Mouse (Mus musculus) liver, adult 2 months (tissue): ENCODE data around the gene Ccdc194. TPM values are rescaled to one million over a fixed set of nuclear protein-coding genes. Genes with fewer than 3 reads are reported as not detected.
"Not testable (repeated sequence)": the region's sequence is repeated elsewhere in the genome, so short reads cannot be mapped to it uniquely, and the experiment has no call there.

Source experiments
- DNase-seq: peaks from one replicate; pipeline ENCODE4 v3.0.0-alpha.2; 2011; ENCODE audit warnings: low read depth, low spot score; ENCODE audit errors: extremely low read depth
- H3K27ac ChIP-seq: fragments of 200-500 bp; replicated peaks from 2 replicates; pipeline ENCODE4 v1.5.1; 2012; ENCODE audit warnings: low read depth, mild to moderate bottlenecking, control low read depth, inconsistent platforms, low read length; ENCODE audit not compliant: insufficient read depth
- H3K27me3 ChIP-seq: fragments of 200-500 bp; 2 replicates; pipeline ENCODE4 v1.6.1; 2012; ENCODE audit warnings: mild to moderate bottlenecking, moderate library complexity, low read length, inconsistent platforms; ENCODE audit not compliant: control insufficient read depth, insufficient read depth
- H3K36me3 ChIP-seq: fragments of 200-500 bp; 2 replicates; pipeline ENCODE4 v1.6.1; 2012; ENCODE audit warnings: low read length, inconsistent platforms; ENCODE audit not compliant: control insufficient read depth, insufficient read depth
- H3K4me1 ChIP-seq: fragments of 200-500 bp; 2 replicates; pipeline ENCODE4 v1.6.1; 2011; ENCODE audit warnings: low read length; ENCODE audit not compliant: control insufficient read depth, insufficient read depth
- H3K4me3 ChIP-seq: fragments of 200-500 bp; 2 replicates; pipeline ENCODE4 v1.5.1; 2011; ENCODE audit warnings: low read depth, mild to moderate bottlenecking, control low read depth, low read length, moderate library complexity; ENCODE audit not compliant: insufficient read depth
- H3K79me2 ChIP-seq: fragments of 200-500 bp; 2 replicates; pipeline ENCODE4 v1.6.1; 2012; ENCODE audit warnings: inconsistent platforms, mild to moderate bottlenecking, low read length, moderate library complexity; ENCODE audit not compliant: control insufficient read depth, insufficient read depth
- H3K9ac ChIP-seq: fragments of 200-500 bp; 2 replicates; pipeline ENCODE4 v1.6.1; 2012; ENCODE audit warnings: low read depth, mild to moderate bottlenecking, control low read depth, inconsistent platforms, low read length
- CTCF ChIP-seq: fragments of 200-500 bp; IDR thresholded peaks from 2 replicates; pipeline ENCODE4 v1.5.1; 2011; ENCODE audit warnings: low read depth, low read length, control low read depth
- POLR2A ChIP-seq: fragments of 200-500 bp; IDR thresholded peaks from 2 replicates; pipeline ENCODE4 v1.6.1; 2011; ENCODE audit warnings: low read length, control low read depth; ENCODE audit not compliant: insufficient read depth; ENCODE audit errors: extremely low read depth
- WGBS: fragments of 180-500 bp; shearing (Covaris S2); methylation state at CpG from one replicate; pipeline ENCODE4 v1.1.7; 2018; 5-methylcytosine and 5-hydroxymethylcytosine counted together
- polyA plus RNA-seq: library from polyadenylated mRNA; depleted of rRNA; stranded (reverse); fragments of >200 nt; gene quantifications from 2 replicates; pipeline ENCODE4 v1.2.3, GENCODE M21; 2012
- total RNA-seq: library from RNA; depleted of rRNA; stranded (reverse); fragments of >200 nt; gene quantifications from 2 replicates; pipeline ENCODE4 v1.2.3, GENCODE M21; 2014

The Ccdc194 gene
- total and polyA plus RNA-seq, 2 experiments = not detected

DNA sequence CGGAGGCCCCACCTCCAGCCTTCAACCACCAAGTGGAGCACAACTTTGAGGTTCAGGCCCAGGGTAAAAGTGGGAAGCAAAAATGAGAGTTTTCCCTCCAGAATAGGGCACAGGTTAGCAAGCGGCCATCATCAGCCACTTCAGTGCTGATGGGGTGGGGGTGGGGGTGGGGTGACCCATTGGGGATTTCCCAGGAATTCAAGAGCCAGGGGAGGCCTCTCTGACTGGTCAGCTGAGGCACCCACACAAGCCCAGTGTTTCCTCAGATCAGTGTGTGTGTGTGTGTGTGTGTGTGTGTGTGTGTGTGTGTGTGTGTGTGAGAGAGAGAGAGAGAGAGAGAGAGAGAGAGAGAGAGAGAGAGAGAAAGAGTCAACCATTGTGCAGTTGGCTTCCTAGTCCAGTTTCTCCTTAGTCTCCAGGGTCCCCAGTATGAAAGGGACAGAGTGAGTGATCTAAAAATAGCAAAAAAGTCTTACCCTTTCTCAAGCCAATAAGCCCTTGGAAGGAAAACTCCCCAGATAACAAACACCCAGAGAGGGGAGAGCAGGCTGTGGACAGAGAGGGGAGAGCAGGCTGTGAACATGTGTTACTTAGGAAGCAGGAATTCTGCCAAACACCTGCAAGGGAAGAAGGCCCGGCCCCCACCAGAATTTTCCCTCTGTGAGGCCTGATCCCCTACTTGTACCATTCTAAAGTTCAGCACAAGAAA is 1.8 kb upstream of the Ccdc194 start:
- Histone ChIP-seq H3K27ac (peak overlapping the region; percentile 44), H3K27me3 (no peaks in the 10 kb centered on the region), H3K4me1 (no peaks in the 10 kb centered on the region; the same call in 1 of the 2 replicates), H3K9ac (no peak overlapping the region), H3K36me3 (no peaks in the 10 kb centered on the region), H3K79me2 (no peaks in the 10 kb centered on the region), H3K4me3 (no peak overlapping the region)
- no peak for DNase-seq
- whole genome bisulfite sequencing = 71% methylated on average over 3 of the region's 3 CpGs
- no peak for TF ChIP-seq CTCF
- no peak for TF ChIP-seq POLR2A

DNA sequence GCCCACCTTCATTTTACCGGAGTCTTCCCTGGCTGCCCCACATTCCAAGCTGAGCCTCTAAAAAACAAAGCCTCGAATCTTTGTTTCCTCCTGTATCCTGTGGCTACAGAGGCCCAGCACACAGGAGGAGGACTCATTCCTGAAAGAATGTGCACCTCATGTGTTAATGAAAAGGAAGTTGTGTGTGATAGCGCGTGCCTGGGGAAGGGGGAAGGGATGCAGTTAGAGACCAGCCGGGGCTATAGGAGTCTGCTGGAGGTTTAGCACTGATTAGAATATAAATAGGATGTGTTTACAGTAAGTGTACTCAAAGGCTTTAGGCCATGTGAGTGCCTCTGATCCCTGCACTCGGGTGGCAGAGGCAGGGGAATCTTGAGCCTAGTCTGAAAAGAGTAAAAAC is 761 bp upstream of the Ccdc194 start:
- no peak for DNase-seq
- Histone ChIP-seq H3K79me2 (no peaks in the 10 kb centered on the region), H3K27me3 (no peaks in the 10 kb centered on the region), H3K36me3 (no peaks in the 10 kb centered on the region), H3K4me1 (no peaks in the 10 kb centered on the region; the same call in 1 of the 2 replicates), H3K27ac (peak overlapping the region; percentile 44; the same call in 1 of the 2 replicates), H3K4me3 (no peak overlapping the region), H3K9ac (no peak overlapping the region)
- WGBS = 40% methylated on average over 6 of the region's 6 CpGs
- no peak for TF ChIP-seq CTCF
- no peak for TF ChIP-seq POLR2A

DNA sequence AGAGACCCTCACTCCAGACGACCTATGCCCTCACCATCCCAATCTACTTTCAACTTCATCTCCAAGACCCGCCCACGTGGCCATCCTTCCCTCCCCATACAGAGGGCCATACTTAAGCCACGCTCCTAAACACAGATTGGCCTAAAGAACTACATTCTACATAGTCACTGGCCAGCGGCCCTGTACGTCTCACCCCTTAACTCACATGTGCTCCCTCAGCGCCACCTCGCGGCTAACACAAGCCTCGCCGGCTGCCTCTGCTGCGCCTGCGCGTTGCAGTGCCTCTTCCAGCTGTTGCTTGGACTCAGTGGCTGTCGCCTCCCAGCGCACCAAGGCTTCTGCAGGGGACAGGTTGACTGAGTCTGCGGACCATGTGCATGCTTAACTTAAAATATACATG is 3.9 kb downstream of the Ccdc194 start:
- no peaks in the 10 kb centered on the region for H3K36me3 ChIP-seq
- DNase-seq = peak; percentile 73

DNA sequence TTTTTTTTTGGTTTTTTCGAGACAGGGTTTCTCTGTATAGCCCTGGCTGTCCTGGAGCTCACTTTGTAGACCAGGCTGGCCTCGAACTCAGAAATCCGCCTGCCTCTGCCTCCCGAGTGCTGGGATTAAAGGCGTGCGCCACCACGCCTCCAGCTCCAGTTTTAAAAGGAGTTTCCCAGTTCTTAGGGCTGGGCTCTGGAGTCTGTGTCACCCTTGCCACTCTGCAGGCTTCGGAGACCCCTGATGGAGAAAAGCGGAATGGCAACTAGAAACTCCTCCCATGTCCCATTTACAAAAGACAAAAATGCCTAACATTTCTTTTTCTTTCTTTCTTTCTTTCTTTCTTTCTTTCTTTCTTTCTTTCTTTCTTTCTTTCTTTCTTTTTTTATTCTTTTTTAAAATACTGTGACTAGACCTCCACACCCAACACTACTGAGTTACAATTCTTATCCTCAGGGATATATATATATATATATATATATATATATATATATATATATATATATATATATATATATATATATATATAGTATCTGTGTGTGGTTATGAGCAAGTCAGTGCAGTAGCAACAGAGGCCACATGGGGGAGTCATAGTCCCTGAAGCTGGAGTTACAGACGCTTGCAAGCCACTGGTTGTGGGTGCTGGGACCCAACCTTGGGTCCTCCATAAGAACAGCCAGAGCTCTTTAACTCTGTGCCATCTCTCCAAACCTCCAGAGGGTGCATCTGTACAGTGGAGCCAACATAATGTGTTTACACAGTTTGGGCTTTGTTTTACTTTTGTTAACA is 6.3 kb downstream of the Ccdc194 start:
- TF ChIP-seq CTCF = peak; percentile 78
- H3K27ac ChIP-seq, H3K36me3 ChIP-seq, H3K27me3 ChIP-seq, H3K79me2 ChIP-seq, H3K9ac ChIP-seq, H3K4me1 ChIP-seq, H3K4me3 ChIP-seq: not testable (repeated sequence)
- 30% methylated on average over 10 of the region's 10 CpGs for WGBS
- peak; percentile 59 for DNase-seq

More for the DNA sequence above, 3.9 kb downstream of the Ccdc194 start:
- Histone ChIP-seq H3K9ac (no peak overlapping the region), H3K79me2 (no peaks in the 10 kb centered on the region), H3K4me1 (no peaks in the 10 kb centered on the region), H3K4me3 (no peak overlapping the region), H3K27me3 (no peaks in the 10 kb centered on the region), H3K27ac (no peak overlapping the region)
- 2% methylated on average over 17 of the region's 17 CpGs for WGBS
- peak; percentile 98 for TF ChIP-seq CTCF
- no peak for TF ChIP-seq POLR2A

DNA sequence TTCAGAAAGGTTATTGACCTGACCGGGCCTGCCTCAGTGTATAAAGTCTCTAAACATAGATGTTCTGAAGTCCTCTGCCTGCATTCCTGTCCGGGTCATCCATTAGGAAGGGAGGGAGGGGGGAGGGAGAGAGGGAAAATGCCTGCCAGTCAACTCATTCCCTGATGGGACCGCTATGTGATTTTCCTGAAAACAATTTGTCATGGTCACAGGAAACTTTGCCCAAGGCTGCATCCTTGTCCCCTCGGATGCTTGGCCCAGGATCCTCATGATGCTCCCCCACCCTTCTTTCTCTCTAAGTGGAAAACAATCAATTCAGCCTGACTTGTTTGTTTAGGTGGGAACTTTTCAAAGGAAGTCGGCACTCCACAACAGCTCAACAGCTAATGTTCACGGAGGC is 8.7 kb downstream of the Ccdc194 start:
- TF ChIP-seq CTCF (no peak), POLR2A (no peak)
- DNase-seq = peak; percentile 29
- Histone ChIP-seq H3K36me3 (no peaks in the 10 kb centered on the region), H3K27me3 (no peaks in the 10 kb centered on the region), H3K4me1 (no peaks in the 10 kb centered on the region; the same call in 1 of the 2 replicates), H3K27ac (no peak overlapping the region), H3K79me2 (no peaks in the 10 kb centered on the region), H3K4me3 (no peak overlapping the region), H3K9ac (no peak overlapping the region)
- WGBS = 10% methylated on average over 6 of the region's 6 CpGs

DNA sequence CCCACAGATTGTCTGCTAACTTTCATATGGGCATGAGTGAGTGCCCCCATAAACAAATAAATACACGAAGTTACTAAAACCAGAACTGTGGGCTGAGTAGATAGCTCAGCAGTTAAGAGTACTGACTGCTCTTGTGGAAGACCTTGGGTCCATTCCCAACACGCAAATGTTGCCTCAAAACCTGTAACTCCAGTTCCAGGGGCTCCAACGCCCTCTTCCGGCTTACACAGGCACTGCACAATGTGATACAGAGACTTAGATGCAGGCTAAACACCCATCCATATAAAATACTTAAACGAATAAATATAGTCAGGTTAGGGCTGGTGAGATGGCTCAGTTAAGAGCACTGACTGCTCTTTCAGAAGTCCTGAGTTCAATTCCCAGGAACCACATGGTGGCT is 10.5 kb downstream of the Ccdc194 start:
- no peak overlapping the region for H3K9ac ChIP-seq
- H3K4me3 ChIP-seq = no peak overlapping the region
- DNase-seq = no peak
- H3K27ac ChIP-seq = no peak overlapping the region
- H3K27me3 ChIP-seq = no peaks in the 10 kb centered on the region
- H3K4me1 ChIP-seq = no peaks in the 10 kb centered on the region; the same call in 1 of the 2 replicates
- no peaks in the 10 kb centered on the region for H3K79me2 ChIP-seq
- TF ChIP-seq CTCF (no peak; the same call in 1 of the 2 replicates), POLR2A (no peak)
- WGBS = 72% methylated on average over 5 of the region's 5 CpGs
- H3K36me3 ChIP-seq = no peaks in the 10 kb centered on the region
